Mouse (Mus musculus): Measurements from ENCODE around the gene Frmd7. TPM values are rescaled to one million over a fixed set of nuclear protein-coding genes. Genes with fewer than 3 reads are reported as not detected.

Gene Frmd7
- polyA plus RNA-seq (2016; fragmentation: Nextera tagmentation; extraction: Ambion mirVana), result not detected in 2 replicates

DNA sequence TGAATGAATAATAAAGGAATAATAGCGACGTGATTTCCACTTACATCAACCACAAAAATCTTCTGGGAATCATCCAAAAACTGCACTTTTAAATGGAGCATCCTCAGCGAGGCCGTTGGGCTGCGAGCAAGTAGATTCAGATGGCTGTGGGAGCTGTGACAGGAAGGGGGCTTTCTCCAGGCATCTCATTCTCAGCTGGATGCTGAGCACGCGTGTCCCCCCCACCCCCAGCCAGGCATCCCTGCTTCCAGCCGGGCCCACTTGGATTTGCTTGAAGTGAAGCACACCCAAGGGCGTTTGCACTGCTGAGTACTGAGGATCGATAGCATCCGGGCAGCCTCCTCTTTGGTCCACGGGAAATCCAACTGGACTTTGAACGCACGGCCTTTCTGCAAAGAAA lies at the start of gene Frmd7:
TSS of gene Frmd7 (minus strand) at position 101 of the 400 bp plus-strand sequence.
- H3K36me3 ChIP-seq, result no peaks in the 10 kb centered on the region
- H3K4me2 ChIP-seq (replicated peaks), result no peak within 1 kb of the TSS
- no peak within 1 kb of the TSS for H3K9ac ChIP-seq (replicated peaks)
- H3K9me3 ChIP-seq, result no peaks in the 10 kb centered on the region
- ATAC-seq (ENCODE audit: low FRiP score, low read depth), result no peak
- no peaks in the 10 kb centered on the region for H3K27me3 ChIP-seq
- H3K27ac ChIP-seq (replicated peaks), result no peak within 1 kb of the TSS
- no peaks in the 10 kb centered on the region for H3K4me1 ChIP-seq
- H3K4me3 ChIP-seq, result no peak within 1 kb of the TSS
- WGBS, result 78% methylated on average over 14 of the region's 14 CpGs

DNA sequence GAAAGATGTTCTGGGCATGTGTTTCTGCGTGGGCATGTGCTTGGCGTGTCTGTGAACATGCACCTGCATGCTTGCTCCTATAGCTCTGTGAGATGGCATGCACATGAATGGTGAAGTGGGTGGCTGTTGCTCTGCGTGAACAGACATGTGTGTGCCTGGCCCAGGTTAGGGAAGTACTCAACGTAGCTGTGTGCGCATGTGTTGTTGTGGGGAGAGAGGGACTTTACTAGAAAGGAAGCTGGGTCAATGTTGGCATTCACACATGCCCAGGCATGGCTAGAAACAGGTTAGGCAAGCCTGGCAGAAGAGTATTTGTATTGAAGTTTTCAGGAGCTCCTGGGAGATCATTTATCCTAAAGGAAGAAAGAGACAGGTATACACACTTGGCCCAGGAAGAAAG lies 48.8 kb upstream of the Frmd7 start:
- ATAC-seq (ENCODE audit: low FRiP score, low read depth), result no peak

DNA sequence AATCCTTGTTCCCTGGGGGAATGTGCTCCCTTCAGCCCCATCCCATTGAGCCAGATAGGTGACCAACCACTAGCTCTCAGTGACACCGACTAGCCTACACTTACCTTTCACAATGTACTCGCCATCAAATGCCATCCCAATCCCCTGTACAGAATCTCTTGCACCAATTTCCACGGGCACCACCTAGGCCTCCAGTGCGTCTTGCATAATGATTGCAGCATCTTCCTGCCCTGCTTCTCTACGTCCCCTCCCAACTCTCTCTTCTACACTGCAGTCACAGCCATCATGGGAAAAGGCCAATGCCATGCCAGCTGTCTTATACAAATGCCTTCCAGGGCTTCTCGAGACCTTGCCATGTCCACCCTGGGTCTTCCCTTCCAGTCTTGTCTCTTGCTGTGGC lies 47.4 kb upstream of the Frmd7 start:
- Histone ChIP-seq H3K9me3 (no peaks in the 10 kb centered on the region), H3K9ac (replicated peaks) (no peak overlapping the region), H3K4me2 (replicated peaks) (no peak overlapping the region), H3K4me1 (no peaks in the 10 kb centered on the region), H3K27me3 (no peaks in the 10 kb centered on the region), H3K4me3 (no peak overlapping the region), H3K27ac (replicated peaks) (no peak overlapping the region), H3K36me3 (no peaks in the 10 kb centered on the region)
- ATAC-seq (ENCODE audit: low FRiP score, low read depth), result no peak
- WGBS, result 82% methylated on average over 6 of the region's 6 CpGs

More for the DNA sequence above, 48.8 kb upstream of the Frmd7 start:
- H3K27ac ChIP-seq (replicated peaks), result no peak overlapping the region
- no peaks in the 10 kb centered on the region for H3K9me3 ChIP-seq
- H3K4me2 ChIP-seq (replicated peaks), result no peak overlapping the region
- WGBS, result 84% methylated on average over 5 of the region's 5 CpGs
- H3K4me3 ChIP-seq, result no peak overlapping the region
- H3K9ac ChIP-seq (replicated peaks), result no peak overlapping the region
- H3K36me3 ChIP-seq, result no peaks in the 10 kb centered on the region
- H3K4me1 ChIP-seq, result no peaks in the 10 kb centered on the region
- H3K27me3 ChIP-seq, result no peaks in the 10 kb centered on the region

DNA sequence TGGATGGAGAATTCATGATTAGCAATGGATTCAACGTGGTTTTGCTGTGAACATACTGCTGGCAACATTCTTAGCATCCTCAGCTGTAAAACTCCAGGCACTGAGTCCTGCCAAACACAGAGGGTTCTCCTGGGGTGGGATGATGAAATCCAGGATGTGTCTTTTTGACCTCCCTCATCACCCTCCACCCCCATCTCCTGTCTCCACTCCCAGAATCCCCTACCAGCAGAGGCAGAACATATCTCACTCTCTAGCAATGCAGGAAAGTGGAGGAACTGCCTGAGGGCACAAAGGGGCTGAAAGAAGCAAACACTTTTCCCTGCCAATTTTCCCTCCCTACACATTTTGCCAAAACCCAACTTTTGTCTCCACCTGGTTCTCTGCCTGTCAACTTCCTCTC lies 46.1 kb upstream of the Frmd7 start:
- no peaks in the 10 kb centered on the region for H3K4me1 ChIP-seq
- no peaks in the 10 kb centered on the region for H3K27me3 ChIP-seq
- no peak overlapping the region for H3K9ac ChIP-seq (replicated peaks)
- no peak overlapping the region for H3K4me2 ChIP-seq (replicated peaks)
- no peaks in the 10 kb centered on the region for H3K9me3 ChIP-seq
- no peaks in the 10 kb centered on the region for H3K36me3 ChIP-seq
- ATAC-seq (ENCODE audit: low FRiP score, low read depth), result no peak
- no peak overlapping the region for H3K4me3 ChIP-seq
- WGBS, result 53% methylated on average over 1 of the region's 1 CpGs
- no peak overlapping the region for H3K27ac ChIP-seq (replicated peaks)

DNA sequence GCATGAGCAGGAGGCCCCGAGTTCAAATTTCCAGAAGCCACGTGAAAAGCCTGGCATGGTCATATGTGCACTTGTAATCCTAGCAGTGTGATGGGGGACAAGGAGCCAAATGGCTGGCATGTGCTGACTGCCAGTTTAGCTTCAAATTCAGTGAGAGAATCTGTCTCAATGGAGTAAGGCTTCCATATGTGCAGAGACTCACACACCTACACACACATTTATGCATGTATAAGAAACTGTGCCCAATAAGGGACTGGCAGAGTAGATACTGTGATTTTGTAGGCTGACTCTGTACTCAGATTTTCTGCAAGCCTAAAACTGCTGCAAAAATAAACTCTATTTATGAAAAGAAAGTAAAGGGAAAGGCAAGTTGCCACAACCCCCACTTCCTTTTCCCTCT lies 35.9 kb upstream of the Frmd7 start:
- H3K9me3 ChIP-seq, result no peaks in the 10 kb centered on the region
- H3K9ac ChIP-seq (replicated peaks), result no peak overlapping the region
- ATAC-seq (ENCODE audit: low FRiP score, low read depth), result no peak
- H3K27me3 ChIP-seq, result no peaks in the 10 kb centered on the region
- no peak overlapping the region for H3K27ac ChIP-seq (replicated peaks)
- no peak overlapping the region for H3K4me2 ChIP-seq (replicated peaks)
- no peak overlapping the region for H3K4me3 ChIP-seq
- H3K4me1 ChIP-seq, result no peaks in the 10 kb centered on the region
- 71% methylated on average over 2 of the region's 2 CpGs for WGBS
- no peaks in the 10 kb centered on the region for H3K36me3 ChIP-seq

DNA sequence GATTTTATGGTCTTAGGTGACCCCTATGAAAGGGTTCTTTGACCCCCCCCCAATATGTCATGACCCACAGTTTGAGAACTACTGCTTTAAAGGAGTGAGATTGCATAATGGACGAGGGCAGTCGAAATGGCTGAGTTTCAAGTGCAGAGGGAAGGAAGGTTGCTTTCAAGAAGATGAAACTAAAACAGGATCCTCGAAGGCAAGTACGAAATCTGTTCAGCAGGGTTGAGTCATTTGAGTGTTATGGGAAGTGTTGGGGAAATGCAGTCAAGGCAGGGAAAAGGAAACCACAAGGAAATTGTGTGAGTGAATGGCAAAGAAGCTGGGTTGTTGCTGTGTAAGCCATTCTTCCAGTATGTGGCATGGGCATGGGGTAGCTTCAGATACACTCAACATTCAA lies 29.6 kb upstream of the Frmd7 start:
- WGBS, result 89% methylated on average over 4 of the region's 4 CpGs
- ATAC-seq (ENCODE audit: low FRiP score, low read depth), result no peak
- Histone ChIP-seq H3K27me3 (no peaks in the 10 kb centered on the region), H3K4me3 (no peak overlapping the region), H3K9me3 (no peaks in the 10 kb centered on the region), H3K4me2 (replicated peaks) (no peak overlapping the region), H3K4me1 (no peaks in the 10 kb centered on the region), H3K9ac (replicated peaks) (no peak overlapping the region), H3K27ac (replicated peaks) (no peak overlapping the region), H3K36me3 (no peaks in the 10 kb centered on the region)

DNA sequence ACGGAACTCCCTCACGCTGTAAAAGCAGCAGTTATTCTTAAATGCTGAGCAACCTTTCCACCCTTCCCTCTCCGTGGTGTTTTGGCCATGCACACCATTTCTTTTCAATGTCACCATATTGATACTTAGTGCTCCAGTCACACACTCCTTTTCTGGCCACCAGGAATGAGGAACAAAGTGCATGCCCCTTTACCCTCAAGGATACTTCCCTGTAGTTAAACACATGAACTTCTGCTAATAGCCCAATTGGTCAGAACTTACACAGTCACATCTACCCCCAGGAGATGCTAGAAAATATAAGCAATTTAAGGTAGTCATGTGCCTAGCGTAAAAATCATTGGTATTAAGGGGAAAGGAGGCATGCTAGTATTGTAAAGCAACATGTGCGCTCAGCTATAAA lies 27.4 kb upstream of the Frmd7 start:
- Histone ChIP-seq H3K27me3 (no peaks in the 10 kb centered on the region), H3K4me3 (no peak overlapping the region), H3K36me3 (no peaks in the 10 kb centered on the region), H3K9me3 (no peaks in the 10 kb centered on the region), H3K4me2 (replicated peaks) (no peak overlapping the region), H3K27ac (replicated peaks) (no peak overlapping the region), H3K9ac (replicated peaks) (no peak overlapping the region), H3K4me1 (no peaks in the 10 kb centered on the region)
- 82% methylated on average over 5 of the region's 5 CpGs for WGBS
- no peak for ATAC-seq (ENCODE audit: low FRiP score, low read depth)

DNA sequence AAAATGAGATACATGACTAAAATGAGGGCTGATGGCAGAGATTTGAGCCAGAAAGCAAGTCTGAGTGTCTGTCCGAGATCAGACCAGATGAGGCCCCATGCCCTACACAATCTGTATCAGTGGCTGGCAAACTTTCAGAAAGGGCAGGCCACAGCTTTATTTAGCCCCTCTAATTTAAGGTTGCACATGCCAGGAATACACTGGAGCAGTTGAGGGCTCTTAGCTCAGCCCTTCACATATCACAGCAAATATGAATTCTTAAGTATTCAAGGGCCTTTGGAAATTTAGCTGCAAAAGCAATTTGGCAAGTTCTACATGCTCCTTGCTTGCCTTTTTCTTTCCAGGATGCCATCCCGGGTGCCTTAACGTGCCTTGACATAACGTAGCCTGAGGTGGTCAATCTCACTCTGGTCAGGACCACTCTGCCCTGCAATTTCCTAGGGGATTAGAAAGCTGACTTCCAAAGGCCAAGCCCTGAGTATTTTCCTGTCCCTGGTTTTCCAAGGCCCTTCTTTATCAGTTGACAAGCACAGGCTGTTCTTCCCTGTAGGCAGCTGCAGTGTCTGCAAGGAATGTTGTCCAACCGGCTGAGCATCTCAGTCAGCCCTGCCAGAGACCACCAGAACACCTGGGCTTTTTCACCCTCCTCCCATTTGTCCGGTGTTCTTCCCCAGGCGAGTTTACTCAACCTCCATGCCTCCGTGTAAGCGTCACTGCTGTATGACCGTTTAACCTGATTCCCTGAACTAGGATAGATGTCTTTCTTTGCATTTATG lies 25.8 kb upstream of the Frmd7 start:
- Histone ChIP-seq H3K27ac (replicated peaks) (no peak overlapping the region), H3K9ac (replicated peaks) (no peak overlapping the region), H3K4me2 (replicated peaks) (no peak overlapping the region), H3K4me3 (no peak overlapping the region), H3K9me3 (no peaks in the 10 kb centered on the region), H3K4me1 (no peaks in the 10 kb centered on the region), H3K27me3 (no peaks in the 10 kb centered on the region), H3K36me3 (no peaks in the 10 kb centered on the region)
- no peak for ATAC-seq (ENCODE audit: low FRiP score, low read depth)
- WGBS, result 75% methylated on average over 10 of the region's 10 CpGs

DNA sequence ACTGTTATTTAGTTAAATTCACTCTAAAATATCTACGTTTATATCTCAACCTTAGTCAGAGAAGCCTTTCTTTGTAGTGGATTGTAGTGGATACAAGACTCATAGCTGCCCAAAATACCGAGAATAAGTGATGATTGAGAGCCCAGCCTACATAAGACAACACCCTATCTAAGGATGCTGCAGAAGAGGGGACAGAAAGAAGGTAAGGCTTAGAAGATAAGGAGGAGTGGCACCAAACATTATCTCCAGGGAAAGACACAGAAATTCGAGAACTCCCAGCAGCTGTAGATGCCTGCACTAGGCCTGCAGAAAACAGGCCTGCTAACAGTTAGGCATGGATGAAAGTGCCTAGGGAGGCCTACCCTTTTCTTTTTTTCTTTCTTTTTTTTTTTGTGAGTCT lies 22.6 kb upstream of the Frmd7 start:
- H3K27ac ChIP-seq (replicated peaks), result no peak overlapping the region
- no peaks in the 10 kb centered on the region for H3K4me1 ChIP-seq
- no peak overlapping the region for H3K4me2 ChIP-seq (replicated peaks)
- no peaks in the 10 kb centered on the region for H3K27me3 ChIP-seq
- no peak overlapping the region for H3K4me3 ChIP-seq
- WGBS, result 78% methylated on average over 3 of the region's 3 CpGs
- H3K9me3 ChIP-seq, result no peaks in the 10 kb centered on the region
- H3K9ac ChIP-seq (replicated peaks), result no peak overlapping the region
- no peaks in the 10 kb centered on the region for H3K36me3 ChIP-seq
- ATAC-seq (ENCODE audit: low FRiP score, low read depth), result no peak

DNA sequence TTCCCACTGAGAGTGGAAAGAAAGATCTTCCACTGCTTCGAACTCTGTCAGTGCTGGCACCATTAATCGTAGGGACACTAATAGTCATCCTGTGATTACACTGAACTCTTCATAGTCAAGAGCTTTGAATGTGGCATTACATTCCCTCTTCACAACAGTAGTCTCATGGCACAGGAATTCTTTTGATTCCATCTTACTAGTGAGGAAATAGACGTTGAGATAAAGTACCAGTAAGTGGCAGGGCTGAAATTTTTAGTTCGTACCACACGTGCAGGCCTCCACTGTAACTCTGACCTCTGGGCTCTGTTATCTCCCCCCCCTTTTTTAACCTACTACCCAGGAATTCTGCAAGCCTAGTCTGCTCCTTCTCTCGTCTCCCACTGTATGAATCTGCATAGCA lies 20.4 kb upstream of the Frmd7 start:
- ATAC-seq (ENCODE audit: low FRiP score, low read depth), result no peak
- no peaks in the 10 kb centered on the region for H3K4me1 ChIP-seq
- no peaks in the 10 kb centered on the region for H3K9me3 ChIP-seq
- H3K4me3 ChIP-seq, result no peak overlapping the region
- H3K9ac ChIP-seq (replicated peaks), result no peak overlapping the region
- H3K27ac ChIP-seq (replicated peaks), result no peak overlapping the region
- H3K4me2 ChIP-seq (replicated peaks), result no peak overlapping the region
- H3K36me3 ChIP-seq, result no peaks in the 10 kb centered on the region
- H3K27me3 ChIP-seq, result no peaks in the 10 kb centered on the region
- WGBS, result 80% methylated on average over 6 of the region's 6 CpGs

DNA sequence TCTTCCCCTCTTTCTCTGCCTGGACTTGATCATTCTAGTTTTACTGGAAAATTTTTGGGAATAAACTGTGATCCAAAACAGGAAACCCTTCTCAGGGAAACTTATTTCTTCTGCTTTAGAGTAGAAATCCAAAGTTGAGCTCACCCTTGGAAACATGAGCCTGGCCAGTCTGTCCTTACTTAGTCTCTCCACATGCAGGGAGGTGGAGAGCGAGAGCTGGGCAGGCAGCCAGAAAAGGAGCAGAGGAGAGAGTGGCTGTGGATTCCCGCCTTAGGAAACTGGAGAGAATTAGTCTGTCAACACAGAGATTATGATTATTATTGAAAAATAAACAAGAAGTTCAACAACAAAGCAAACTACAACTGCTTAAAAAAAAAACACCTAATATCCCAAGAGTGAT lies 6.1 kb upstream of the Frmd7 start:
- Histone ChIP-seq H3K4me3 (no peak overlapping the region), H3K27ac (replicated peaks) (no peak overlapping the region), H3K27me3 (no peaks in the 10 kb centered on the region), H3K9me3 (no peaks in the 10 kb centered on the region), H3K9ac (replicated peaks) (no peak overlapping the region), H3K36me3 (no peaks in the 10 kb centered on the region), H3K4me1 (no peaks in the 10 kb centered on the region), H3K4me2 (replicated peaks) (no peak overlapping the region)
- ATAC-seq (ENCODE audit: low FRiP score, low read depth), result no peak
- WGBS, result 56% methylated on average over 2 of the region's 2 CpGs

DNA sequence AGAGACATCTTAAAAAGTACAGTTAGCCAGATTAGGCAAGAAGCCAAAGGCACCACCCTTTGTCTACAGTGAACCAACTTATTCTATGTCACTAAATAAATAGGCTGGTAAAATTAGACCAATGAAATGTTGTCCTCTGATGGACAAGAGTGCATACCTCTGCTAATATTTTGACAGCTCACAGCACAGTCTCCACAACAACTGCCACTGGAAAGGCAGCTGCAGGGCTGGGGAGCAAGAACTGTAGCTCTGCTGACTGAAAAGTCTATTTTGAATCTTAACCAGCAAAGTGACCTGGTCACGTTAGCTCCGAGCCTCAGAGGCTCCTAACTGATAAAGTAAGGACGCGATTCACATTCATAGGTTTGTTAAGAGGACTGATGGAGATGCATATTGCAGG lies 5.6 kb upstream of the Frmd7 start:
- Histone ChIP-seq H3K27ac (replicated peaks) (no peak overlapping the region), H3K9me3 (no peaks in the 10 kb centered on the region), H3K36me3 (no peaks in the 10 kb centered on the region), H3K4me2 (replicated peaks) (no peak overlapping the region), H3K27me3 (no peaks in the 10 kb centered on the region), H3K9ac (replicated peaks) (no peak overlapping the region), H3K4me3 (no peak overlapping the region), H3K4me1 (no peaks in the 10 kb centered on the region)
- 83% methylated on average over 4 of the region's 4 CpGs for WGBS
- no peak for ATAC-seq (ENCODE audit: low FRiP score, low read depth)

DNA sequence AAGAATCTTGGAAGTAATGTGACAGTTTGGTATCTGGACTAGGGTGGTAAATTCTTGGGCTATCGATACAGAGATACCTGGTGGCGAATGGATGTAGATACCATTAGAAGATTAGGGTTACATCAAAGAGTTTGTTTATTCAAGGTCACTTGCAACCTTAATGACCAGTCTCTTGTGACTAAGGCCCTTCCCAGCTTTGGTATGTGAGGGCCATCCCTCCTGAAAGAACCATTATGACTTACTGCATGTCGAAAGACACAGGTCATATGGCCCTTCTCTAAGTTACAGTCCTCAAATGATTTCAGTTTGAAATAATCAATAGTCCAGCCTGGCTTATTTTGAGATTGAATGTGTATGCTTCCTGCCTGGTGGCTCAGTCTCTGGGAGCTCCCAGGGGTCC lies 5.4 kb downstream of the Frmd7 start:
- no peaks in the 10 kb centered on the region; the same call in 1 of the 2 replicates for H3K27me3 ChIP-seq
- no peak overlapping the region for H3K27ac ChIP-seq (replicated peaks)
- H3K4me2 ChIP-seq (replicated peaks), result no peak overlapping the region
- H3K4me3 ChIP-seq, result no peak overlapping the region
- no peaks in the 10 kb centered on the region; the same call in 1 of the 2 replicates for H3K4me1 ChIP-seq
- no peak for ATAC-seq (ENCODE audit: low FRiP score, low read depth)
- 97% methylated on average over 3 of the region's 3 CpGs for WGBS
- no peaks in the 10 kb centered on the region for H3K9me3 ChIP-seq
- no peak overlapping the region for H3K9ac ChIP-seq (replicated peaks)
- no peaks in the 10 kb centered on the region for H3K36me3 ChIP-seq

Measured in midbrain, embryonic 12.5 days (tissue).